Mouse (Mus musculus) stomach, embryonic 16.5 days (tissue): ENCODE results near the gene Grip1. TPM values are rescaled to one million over a fixed set of nuclear protein-coding genes. Genes with fewer than 3 reads are reported as not detected.

Source experiments
- ATAC-seq: fragments of 200-750 bp; cut with Nextera tagmentation; 2 replicates; pipeline ENCODE4 v1.8.0; 2017; ENCODE audit warnings: moderate number of reproducible peaks, moderate TSS enrichment; ENCODE audit not compliant: insufficient read depth, low FRiP score
- H3K27ac ChIP-seq: fragments of 300-500 bp; sonication (generic); 2 replicates; pipeline ENCODE4 v1.5.1; 2014; ENCODE audit warnings: low read length
- H3K27me3 ChIP-seq: fragments of 300-500 bp; sonication (generic); 2 replicates; pipeline ENCODE4 v1.6.1; 2014; ENCODE audit warnings: low read length, control low read depth, mixed read lengths; ENCODE audit not compliant: control insufficient read depth, insufficient read depth
- H3K36me3 ChIP-seq: fragments of 300-500 bp; sonication (generic); 2 replicates; pipeline ENCODE4 v1.6.1; 2014; ENCODE audit warnings: low read length; ENCODE audit not compliant: control insufficient read depth, insufficient read depth
- H3K4me1 ChIP-seq: fragments of 300-500 bp; sonication (generic); 2 replicates; pipeline ENCODE4 v1.6.1; 2014; ENCODE audit warnings: low read length, control low read depth, mixed read lengths; ENCODE audit not compliant: control insufficient read depth, insufficient read depth
- H3K4me2 ChIP-seq: fragments of 300-500 bp; sonication (generic); 2 replicates; pipeline ENCODE4 v1.6.1; 2014; ENCODE audit warnings: low read depth, low read length, mixed read lengths
- H3K4me3 ChIP-seq: fragments of 300-500 bp; sonication (generic); replicated peaks from 2 replicates; pipeline ENCODE4 v1.5.1; 2014; ENCODE audit warnings: mild to moderate bottlenecking, low read length
- H3K9ac ChIP-seq: fragments of 300-500 bp; sonication (generic); 2 replicates; pipeline ENCODE4 v1.6.1; 2014; ENCODE audit warnings: low read length
- H3K9me3 ChIP-seq: fragments of 300-500 bp; sonication (generic); replicated peaks from 2 replicates; pipeline ENCODE4 v1.6.1; 2016; ENCODE audit warnings: low read length, control low read depth; ENCODE audit not compliant: control insufficient read depth
- WGBS: fragments of 180-500 bp; shearing (Covaris S2); extraction: QIAGEN DNeasy Blood & Tissue Kit; methylation state at CpG from one replicate; pipeline ENCODE4 v1.1.7; 2014; 5-methylcytosine and 5-hydroxymethylcytosine counted together
- polyA plus RNA-seq: library from polyadenylated mRNA; unstranded; fragments of >200 nt; fragmentation: Nextera tagmentation; extraction: Ambion mirVana; gene quantifications from 2 replicates; pipeline ENCODE4 v1.2.1, GENCODE M21; 2015

Gene Grip1
- polyA plus RNA-seq, 1 experiment from 2014 or later: 1.8 TPM

GRCm38 (mm10) chr10:119428106-119428505, 25.5 kb upstream of the Grip1 start:
- H3K4me1 ChIP-seq: no peaks in the 10 kb centered on the region
- no peak overlapping the region for H3K4me3 ChIP-seq
- no peak overlapping the region for H3K4me2 ChIP-seq
- no peak overlapping the region for H3K27ac ChIP-seq
- H3K36me3 ChIP-seq: no peaks in the 10 kb centered on the region
- no peaks in the 10 kb centered on the region for H3K27me3 ChIP-seq
- no peak for ATAC-seq
- WGBS: 64% methylated on average over 7 of the region's 7 CpGs
- no peaks in the 10 kb centered on the region for H3K9me3 ChIP-seq
- H3K9ac ChIP-seq: no peak overlapping the region

GRCm38 (mm10) chr10:119430240-119430639, 23.4 kb upstream of the Grip1 start:
- H3K9ac ChIP-seq: no peak overlapping the region
- H3K27me3 ChIP-seq: no peaks in the 10 kb centered on the region
- H3K4me3 ChIP-seq: no peak overlapping the region
- 75% methylated on average over 7 of the region's 7 CpGs for WGBS
- H3K4me1 ChIP-seq: no peaks in the 10 kb centered on the region
- H3K4me2 ChIP-seq: no peak overlapping the region
- no peak for ATAC-seq
- no peak overlapping the region for H3K27ac ChIP-seq
- no peaks in the 10 kb centered on the region for H3K9me3 ChIP-seq
- H3K36me3 ChIP-seq: no peaks in the 10 kb centered on the region

- Histone ChIP-seq H3K4me2 (no peak overlapping the region), H3K36me3 (no peaks in the 10 kb centered on the region), H3K27me3 (no peaks in the 10 kb centered on the region), H3K9ac (no peak overlapping the region), H3K9me3 (no peaks in the 10 kb centered on the region), H3K4me1 (no peaks in the 10 kb centered on the region), H3K4me3 (no peak overlapping the region), H3K27ac (no peak overlapping the region)
- WGBS: 75% methylated on average over 6 of the region's 6 CpGs
- ATAC-seq: no peak
Observed at GRCm38 (mm10) chr10:119431801-119432200, 21.8 kb upstream of the Grip1 start.

GRCm38 (mm10) chr10:119435818-119436217, 17.8 kb upstream of the Grip1 start:
- Histone ChIP-seq H3K9me3 (no peaks in the 10 kb centered on the region), H3K9ac (no peak overlapping the region), H3K4me2 (no peak overlapping the region), H3K4me3 (no peak overlapping the region), H3K4me1 (no peaks in the 10 kb centered on the region), H3K27ac (no peak overlapping the region), H3K27me3 (no peaks in the 10 kb centered on the region), H3K36me3 (no peaks in the 10 kb centered on the region)
- no peak for ATAC-seq
- WGBS: 87% methylated on average over 7 of the region's 7 CpGs

GRCm38 (mm10) chr10:119437319-119437718, 16.3 kb upstream of the Grip1 start:
- no peak for ATAC-seq
- Histone ChIP-seq H3K9me3 (no peaks in the 10 kb centered on the region), H3K36me3 (no peaks in the 10 kb centered on the region), H3K27me3 (no peaks in the 10 kb centered on the region), H3K9ac (no peak overlapping the region), H3K4me1 (0 out of 2 replicates have a peak, but pooled peaks cover 3% of the 10 kb centered on the region), H3K27ac (no peak overlapping the region), H3K4me2 (no peak overlapping the region), H3K4me3 (no peak overlapping the region)
- WGBS: 70% methylated on average over 3 of the region's 3 CpGs

GRCm38 (mm10) chr10:119441743-119442142, 11.9 kb upstream of the Grip1 start:
- Histone ChIP-seq H3K9me3 (no peaks in the 10 kb centered on the region), H3K27ac (no peak overlapping the region), H3K4me1 (0 out of 2 replicates have a peak, but pooled peaks cover 3% of the 10 kb centered on the region), H3K27me3 (no peaks in the 10 kb centered on the region), H3K4me3 (no peak overlapping the region), H3K9ac (no peak overlapping the region), H3K4me2 (no peak overlapping the region), H3K36me3 (no peaks in the 10 kb centered on the region)
- 39% methylated on average over 6 of the region's 6 CpGs for WGBS
- ATAC-seq: no peak

GRCm38 (mm10) chr10:119447392-119447914, 6.2 kb upstream of the Grip1 start:
- Histone ChIP-seq H3K36me3 (no peaks in the 10 kb centered on the region), H3K9ac (no peak overlapping the region), H3K4me3 (no peak overlapping the region), H3K27me3 (no peaks in the 10 kb centered on the region), H3K27ac (no peak overlapping the region), H3K4me2 (no peak overlapping the region), H3K9me3 (no peaks in the 10 kb centered on the region), H3K4me1 (no peaks in the 10 kb centered on the region)
- 60% methylated on average over 14 of the region's 14 CpGs for WGBS
- no peak for ATAC-seq

- no peak overlapping the region for H3K27ac ChIP-seq
- H3K9me3 ChIP-seq: no peaks in the 10 kb centered on the region
- no peak overlapping the region for H3K4me3 ChIP-seq
- H3K27me3 ChIP-seq: no peaks in the 10 kb centered on the region
- whole genome bisulfite sequencing: 82% methylated on average over 3 of the region's 3 CpGs
- no peak for ATAC-seq
- H3K4me1 ChIP-seq: no peaks in the 10 kb centered on the region
- H3K9ac ChIP-seq: no peak overlapping the region
- H3K36me3 ChIP-seq: no peaks in the 10 kb centered on the region
- no peak overlapping the region for H3K4me2 ChIP-seq
Observed at GRCm38 (mm10) chr10:119447930-119448329, 5.7 kb upstream of the Grip1 start.

GRCm38 (mm10) chr10:119452698-119453097, 932 bp upstream of the Grip1 start:
- Histone ChIP-seq H3K4me1 (peaks cover 11% of the 10 kb centered on the region), H3K27me3 (no peaks in the 10 kb centered on the region), H3K36me3 (no peaks in the 10 kb centered on the region), H3K4me3 (no peak overlapping the region), H3K27ac (no peak overlapping the region), H3K4me2 (no peak overlapping the region), H3K9me3 (no peaks in the 10 kb centered on the region), H3K9ac (no peak overlapping the region)
- ATAC-seq: no peak
- WGBS: 60% methylated on average over 5 of the region's 5 CpGs
